Mouse (Mus musculus) liver, adult 2 months (tissue): ENCODE measurements around the gene Ephb4. TPM values are rescaled to one million over a fixed set of nuclear protein-coding genes. Genes with fewer than 3 reads are reported as not detected.
A peak's percentile ranks its signal among the peaks of the same experiment; 100 is the strongest.

Experiments
- DNase-seq: peaks from one replicate; pipeline ENCODE4 v3.0.0-alpha.2; 2011; ENCODE audit warnings: low read depth, low spot score; ENCODE audit errors: extremely low read depth
- H3K27ac ChIP-seq: fragments of 200-500 bp; replicated peaks from 2 replicates; pipeline ENCODE4 v1.5.1; 2012; ENCODE audit warnings: low read depth, mild to moderate bottlenecking, control low read depth, inconsistent platforms, low read length; ENCODE audit not compliant: insufficient read depth
- H3K27me3 ChIP-seq: fragments of 200-500 bp; 2 replicates; pipeline ENCODE4 v1.6.1; 2012; ENCODE audit warnings: mild to moderate bottlenecking, moderate library complexity, low read length, inconsistent platforms; ENCODE audit not compliant: control insufficient read depth, insufficient read depth
- H3K36me3 ChIP-seq: fragments of 200-500 bp; 2 replicates; pipeline ENCODE4 v1.6.1; 2012; ENCODE audit warnings: low read length, inconsistent platforms; ENCODE audit not compliant: control insufficient read depth, insufficient read depth
- H3K4me1 ChIP-seq: fragments of 200-500 bp; 2 replicates; pipeline ENCODE4 v1.6.1; 2011; ENCODE audit warnings: low read length; ENCODE audit not compliant: control insufficient read depth, insufficient read depth
- H3K4me3 ChIP-seq: fragments of 200-500 bp; 2 replicates; pipeline ENCODE4 v1.5.1; 2011; ENCODE audit warnings: low read depth, mild to moderate bottlenecking, control low read depth, low read length, moderate library complexity; ENCODE audit not compliant: insufficient read depth
- H3K79me2 ChIP-seq: fragments of 200-500 bp; 2 replicates; pipeline ENCODE4 v1.6.1; 2012; ENCODE audit warnings: inconsistent platforms, mild to moderate bottlenecking, low read length, moderate library complexity; ENCODE audit not compliant: control insufficient read depth, insufficient read depth
- H3K9ac ChIP-seq: fragments of 200-500 bp; 2 replicates; pipeline ENCODE4 v1.6.1; 2012; ENCODE audit warnings: low read depth, mild to moderate bottlenecking, control low read depth, inconsistent platforms, low read length
- CTCF ChIP-seq: fragments of 200-500 bp; IDR thresholded peaks from 2 replicates; pipeline ENCODE4 v1.5.1; 2011; ENCODE audit warnings: low read depth, low read length, control low read depth
- POLR2A ChIP-seq: fragments of 200-500 bp; IDR thresholded peaks from 2 replicates; pipeline ENCODE4 v1.6.1; 2011; ENCODE audit warnings: low read length, control low read depth; ENCODE audit not compliant: insufficient read depth; ENCODE audit errors: extremely low read depth
- WGBS: fragments of 180-500 bp; shearing (Covaris S2); methylation state at CpG from one replicate; pipeline ENCODE4 v1.1.7; 2018; 5-methylcytosine and 5-hydroxymethylcytosine counted together
- polyA plus RNA-seq: library from polyadenylated mRNA; depleted of rRNA; stranded (reverse); fragments of >200 nt; gene quantifications from 2 replicates; pipeline ENCODE4 v1.2.3, GENCODE M21; 2012
- total RNA-seq: library from RNA; depleted of rRNA; stranded (reverse); fragments of >200 nt; gene quantifications from 2 replicates; pipeline ENCODE4 v1.2.3, GENCODE M21; 2014

Gene Ephb4
- total and polyA plus RNA-seq, 2 experiments = 10.8 to 14.1 TPM

GRCm38 (mm10) chr5:137338663-137339289 is 11.1 kb upstream of the Ephb4 start:
- TF ChIP-seq CTCF = no peak
- no peak for TF ChIP-seq POLR2A
- no peak for DNase-seq
- H3K27ac ChIP-seq = peak overlapping the region; percentile 81
- H3K9ac ChIP-seq = peak overlapping the region; percentile 78
- 7% methylated on average over 11 of the region's 11 CpGs for WGBS
- H3K79me2 ChIP-seq = no peaks in the 10 kb centered on the region
- peak overlapping the region; percentile 58 for H3K4me3 ChIP-seq
- no peaks in the 10 kb centered on the region for H3K36me3 ChIP-seq
- peaks cover 8% of the 10 kb centered on the region for H3K4me1 ChIP-seq
- H3K27me3 ChIP-seq = no peaks in the 10 kb centered on the region

GRCm38 (mm10) chr5:137339290-137339979 is 10.5 kb upstream of the Ephb4 start:
- H3K79me2 ChIP-seq = no peaks in the 10 kb centered on the region
- peak overlapping the region; percentile 14; the same call in 1 of the 2 replicates for H3K4me3 ChIP-seq
- peaks cover 8% of the 10 kb centered on the region for H3K4me1 ChIP-seq
- WGBS = 60% methylated on average over 22 of the region's 22 CpGs
- DNase-seq = no peak
- H3K27ac ChIP-seq = peak overlapping the region; percentile 81
- no peaks in the 10 kb centered on the region for H3K36me3 ChIP-seq
- H3K9ac ChIP-seq = peak overlapping the region; percentile 32; the same call in 1 of the 2 replicates
- TF ChIP-seq POLR2A (no peak), CTCF (no peak)
- H3K27me3 ChIP-seq = no peaks in the 10 kb centered on the region

- Histone ChIP-seq H3K36me3 (no peaks in the 10 kb centered on the region), H3K27me3 (no peaks in the 10 kb centered on the region), H3K79me2 (no peaks in the 10 kb centered on the region), H3K27ac (peak overlapping the region; percentile 81; the same call in 1 of the 2 replicates), H3K4me3 (no peak overlapping the region), H3K9ac (no peak overlapping the region), H3K4me1 (peaks cover 10% of the 10 kb centered on the region)
- WGBS = 82% methylated on average over 6 of the region's 6 CpGs
- DNase-seq = no peak
- no peak for TF ChIP-seq POLR2A
- TF ChIP-seq CTCF = no peak
Observed at GRCm38 (mm10) chr5:137340222-137340621, 9.7 kb upstream of the Ephb4 start.

GRCm38 (mm10) chr5:137342407-137343012 is 7.4 kb upstream of the Ephb4 start:
- no peak overlapping the region for H3K27ac ChIP-seq
- H3K27me3 ChIP-seq = no peaks in the 10 kb centered on the region
- 53% methylated on average over 7 of the region's 7 CpGs for WGBS
- no peaks in the 10 kb centered on the region for H3K79me2 ChIP-seq
- H3K9ac ChIP-seq = no peak overlapping the region
- DNase-seq = no peak
- no peak for TF ChIP-seq CTCF
- no peak for TF ChIP-seq POLR2A
- H3K36me3 ChIP-seq = no peaks in the 10 kb centered on the region
- H3K4me1 ChIP-seq = peaks cover 15% of the 10 kb centered on the region
- no peak overlapping the region for H3K4me3 ChIP-seq

- 98% methylated on average over 5 of the region's 5 CpGs for WGBS
Observed at GRCm38 (mm10) chr5:137343412-137343811, 6.5 kb upstream of the Ephb4 start.

More at GRCm38 (mm10) chr5:137343412-137343811, 6.5 kb upstream of the Ephb4 start:
- H3K4me3 ChIP-seq = no peak overlapping the region
- peaks cover 13% of the 10 kb centered on the region for H3K4me1 ChIP-seq
- H3K79me2 ChIP-seq = no peaks in the 10 kb centered on the region
- no peaks in the 10 kb centered on the region for H3K36me3 ChIP-seq
- H3K27me3 ChIP-seq = no peaks in the 10 kb centered on the region
- no peak for DNase-seq
- no peak for TF ChIP-seq POLR2A
- TF ChIP-seq CTCF = no peak
- no peak overlapping the region for H3K9ac ChIP-seq
- H3K27ac ChIP-seq = no peak overlapping the region
